Mouse (Mus musculus) gonadal fat pad, adult 2 months (tissue): ENCODE measurements around the gene Slc9a3r2. TPM values are rescaled to one million over a fixed set of nuclear protein-coding genes. Genes with fewer than 3 reads are reported as not detected.
"Not testable (repeated sequence)": the region's sequence is repeated elsewhere in the genome, so short reads cannot be mapped to it uniquely, and the experiment has no call there.

Experiments
- DNase-seq: peaks from one replicate; pipeline ENCODE4 v3.0.0-alpha.2; 2012; ENCODE audit warnings: low read depth
- polyA plus RNA-seq: library from polyadenylated mRNA; depleted of rRNA; stranded (reverse); fragments of >200 nt; gene quantifications from 2 replicates; pipeline ENCODE4 v1.2.3, GENCODE M21; 2012

Slc9a3r2 gene
- polyA plus RNA-seq, 1 experiment = 83.0 TPM

- DNase-seq = not testable (repeated sequence)
Observed at GRCm38 (mm10) chr17:24667011-24667410, 16.9 kb upstream of the Slc9a3r2 start.

GRCm38 (mm10) chr17:24658017-24658758 lies 8.1 kb upstream of the Slc9a3r2 start, which contains the start of gene Npw:
TSS of gene Npw (minus strand) at chr17:24658457.
- no peak for DNase-seq

- no peak for DNase-seq
Observed at GRCm38 (mm10) chr17:24654969-24655368, 4.8 kb upstream of the Slc9a3r2 start.

DNA sequence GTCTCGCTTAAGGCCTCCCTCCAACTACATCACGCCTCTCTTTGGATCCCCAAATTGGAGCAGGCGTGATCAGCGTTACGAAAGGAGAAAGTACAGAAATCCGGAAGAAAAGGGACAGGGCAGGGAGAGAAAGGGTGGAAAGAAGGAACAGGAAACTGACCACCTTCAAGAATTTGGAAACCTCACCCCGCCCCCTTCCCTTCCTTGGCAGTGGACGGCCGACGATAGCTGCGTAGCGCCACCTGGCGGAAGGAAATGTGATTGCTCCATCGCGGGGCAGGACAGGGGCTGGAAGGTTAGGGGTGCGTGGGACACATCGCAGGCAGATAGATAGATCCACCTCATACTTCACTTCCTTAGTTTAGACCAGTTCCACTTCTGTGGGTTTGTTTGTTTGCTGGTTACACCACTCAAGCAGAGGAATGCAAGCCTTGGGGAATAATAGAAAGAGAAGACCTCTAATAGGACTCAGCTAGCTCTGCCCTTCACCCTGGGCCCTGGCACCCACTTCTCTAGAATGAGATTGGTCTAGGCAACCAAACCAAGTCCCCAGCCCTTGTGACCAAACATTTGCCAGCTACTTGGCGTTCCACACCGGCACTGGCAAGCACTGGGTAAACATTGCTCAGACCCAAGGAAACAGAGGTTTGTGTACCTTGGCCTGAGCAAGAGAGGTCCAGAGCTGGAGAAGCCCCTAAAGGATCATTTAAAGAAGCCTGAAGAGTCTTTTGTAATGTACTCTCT lies 4.0 kb upstream of the Slc9a3r2 start:
- no peak for DNase-seq

- DNase-seq = no peak
Observed at GRCm38 (mm10) chr17:24651835-24652234, 1.7 kb upstream of the Slc9a3r2 start.

DNA sequence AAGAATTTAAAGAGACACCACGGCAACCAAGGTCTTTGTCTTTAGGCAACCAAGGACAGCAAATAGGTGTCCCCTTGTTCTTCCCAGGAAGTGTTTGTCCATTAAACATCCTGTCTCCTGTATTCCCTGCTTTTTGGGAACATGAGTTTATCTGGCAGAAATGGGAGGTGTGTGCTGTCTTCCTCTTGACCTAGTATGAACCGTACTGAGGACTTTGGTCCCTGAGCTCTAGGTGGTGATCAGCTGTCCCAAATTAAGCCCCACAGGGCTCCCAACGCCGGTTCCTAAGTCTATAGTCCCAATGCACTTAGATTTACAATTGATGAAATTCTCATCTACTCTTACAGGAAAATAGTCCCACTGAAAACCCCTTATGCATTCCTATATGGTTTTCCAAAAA lies 639 bp upstream of the Slc9a3r2 start:
- DNase-seq = no peak

- DNase-seq = no peak
Observed at GRCm38 (mm10) chr17:24649581-24650069, 502 bp downstream of the Slc9a3r2 start.

DNA sequence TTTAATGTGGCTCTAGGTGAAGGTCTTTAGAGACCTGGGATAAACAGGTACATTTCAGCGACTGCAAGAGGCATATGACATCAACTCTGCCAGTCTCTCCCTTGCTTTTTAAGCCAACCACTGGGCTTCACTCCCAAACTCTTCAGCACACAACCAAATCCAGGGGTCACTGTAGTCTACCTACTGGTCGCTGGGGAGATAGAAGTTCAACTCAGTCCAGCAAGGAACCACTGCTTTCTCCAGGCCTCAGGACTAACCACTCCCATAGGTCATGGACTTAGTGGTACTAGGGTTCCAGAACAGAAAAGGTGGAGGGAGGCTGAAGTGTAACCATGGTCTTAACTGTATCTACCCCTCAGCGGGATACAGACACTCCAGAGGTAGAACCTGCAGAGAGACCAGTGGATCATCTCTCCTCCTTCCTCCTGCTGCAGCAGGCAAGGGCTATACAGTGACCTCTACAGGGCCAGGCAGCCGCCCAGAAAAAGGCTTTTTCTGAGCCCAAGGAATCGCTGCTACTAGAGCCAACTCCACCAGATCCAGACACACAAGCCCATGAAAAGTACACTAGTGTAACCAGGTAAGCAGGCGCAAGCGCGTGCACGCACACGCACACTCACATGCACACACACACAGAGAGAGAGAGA lies 1.3 kb downstream of the Slc9a3r2 start:
- no peak for DNase-seq

GRCm38 (mm10) chr17:24647493-24647892 lies 2.6 kb downstream of the Slc9a3r2 start:
- no peak for DNase-seq

DNA sequence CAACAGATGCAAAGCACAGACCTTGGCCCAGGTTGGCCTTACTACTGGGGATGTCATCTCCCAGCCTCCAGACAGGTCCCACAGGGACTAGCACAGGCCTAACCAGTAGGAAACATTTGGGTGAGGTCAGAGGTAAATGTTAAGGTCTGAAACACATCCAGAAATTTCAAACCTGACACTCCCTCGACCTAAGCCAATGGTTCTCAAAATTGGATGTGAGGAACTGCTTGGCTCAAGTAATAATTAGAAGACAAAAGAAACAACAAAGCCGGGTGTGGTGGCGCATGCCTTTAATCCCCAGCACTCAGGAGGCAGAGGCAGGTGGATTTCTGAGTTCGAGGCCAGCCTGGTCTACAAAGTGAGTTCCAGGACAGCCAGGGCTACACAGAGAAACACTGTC lies 3.7 kb downstream of the Slc9a3r2 start:
- no peak for DNase-seq

DNA sequence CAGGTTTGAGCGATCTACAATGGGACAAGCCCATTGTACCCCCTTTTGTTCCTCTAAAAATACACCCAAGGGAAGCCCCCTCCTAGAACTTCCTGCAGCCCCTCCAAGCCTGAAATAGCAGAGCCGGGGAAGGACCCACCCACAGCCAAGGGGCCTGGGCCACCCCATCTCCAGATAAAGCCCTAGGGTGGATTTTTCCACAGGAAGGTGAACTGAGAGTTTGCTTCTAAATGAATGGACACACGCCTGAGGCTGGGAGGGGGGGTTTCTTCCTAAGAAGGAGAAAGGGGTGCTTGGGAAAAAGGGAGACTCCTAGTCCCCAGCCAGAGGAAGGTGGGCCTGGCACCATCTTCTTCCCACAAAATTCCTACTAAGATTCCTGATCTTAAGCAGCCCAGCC lies 4.2 kb downstream of the Slc9a3r2 start:
- no peak for DNase-seq

GRCm38 (mm10) chr17:24644875-24645721 lies 5.0 kb downstream of the Slc9a3r2 start:
- no peak for DNase-seq

- no peak for DNase-seq
Observed at GRCm38 (mm10) chr17:24644030-24644715, 6.0 kb downstream of the Slc9a3r2 start.

- DNase-seq = no peak
Observed at GRCm38 (mm10) chr17:24642791-24643343, 7.3 kb downstream of the Slc9a3r2 start.

GRCm38 (mm10) chr17:24641944-24642343 lies 8.2 kb downstream of the Slc9a3r2 start:
- no peak for DNase-seq

DNA sequence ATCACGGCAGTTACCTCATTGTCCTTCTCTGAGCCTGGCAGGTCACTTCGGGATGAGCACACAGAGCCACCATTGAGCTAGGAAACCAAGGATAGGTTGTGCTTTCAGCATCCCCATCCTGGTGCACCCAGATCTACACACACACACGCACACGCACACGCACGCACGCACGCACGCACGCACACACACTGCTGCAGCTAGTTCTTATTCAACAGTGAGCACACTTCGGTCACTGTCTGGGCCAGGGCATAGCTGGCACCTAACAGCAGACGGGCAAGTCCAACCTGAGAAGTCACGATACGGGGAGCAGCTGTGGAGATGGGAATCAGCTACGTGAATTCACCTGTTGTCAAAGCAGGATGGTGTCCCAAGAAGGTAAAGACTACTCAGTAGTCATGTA lies 9.5 kb downstream of the Slc9a3r2 start:
- no peak for DNase-seq

- DNase-seq = no peak
Observed at GRCm38 (mm10) chr17:24640119-24640518, 10.0 kb downstream of the Slc9a3r2 start.

DNA sequence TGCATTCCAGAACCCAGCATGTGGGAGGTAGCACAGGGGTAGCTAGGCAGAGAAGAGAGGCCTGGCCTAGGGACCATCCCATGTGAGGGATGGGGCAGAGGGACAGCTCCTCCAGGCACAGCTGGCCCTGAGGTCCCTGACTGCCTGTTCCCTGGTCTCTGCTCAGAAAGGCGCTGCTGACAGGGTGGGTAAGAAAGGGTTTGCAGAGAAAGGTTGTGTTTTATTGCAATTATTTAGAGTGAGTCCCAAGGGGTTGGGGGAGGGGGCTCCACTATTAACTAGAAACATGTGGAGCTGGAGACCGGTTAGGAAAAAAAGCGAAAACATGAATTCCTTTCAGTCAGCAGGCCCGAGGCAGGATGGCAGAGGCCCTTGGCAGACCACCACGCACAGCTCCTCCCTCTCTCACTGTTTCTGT lies 10.5 kb downstream of the Slc9a3r2 start:
- DNase-seq = no peak

DNA sequence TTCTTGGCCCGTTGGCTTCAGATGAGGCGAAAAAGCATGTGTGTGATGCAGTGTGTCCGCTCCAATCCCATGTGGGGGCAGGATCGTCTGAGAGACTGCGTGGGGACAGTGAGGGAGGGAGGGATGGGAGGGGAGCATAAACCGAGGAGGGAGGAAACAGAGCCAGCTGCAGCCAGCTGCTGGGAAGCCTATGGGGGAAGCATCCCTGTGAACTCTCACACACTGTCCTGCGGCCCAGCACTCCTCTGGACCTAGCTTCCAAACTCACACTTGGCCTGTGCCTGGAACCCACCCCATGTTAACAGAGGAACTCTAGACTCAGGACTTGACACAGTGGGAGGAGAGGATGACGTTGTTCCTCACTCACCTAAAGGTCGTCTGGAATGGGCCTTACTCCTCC lies 11.3 kb downstream of the Slc9a3r2 start:
- DNase-seq = no peak

DNA sequence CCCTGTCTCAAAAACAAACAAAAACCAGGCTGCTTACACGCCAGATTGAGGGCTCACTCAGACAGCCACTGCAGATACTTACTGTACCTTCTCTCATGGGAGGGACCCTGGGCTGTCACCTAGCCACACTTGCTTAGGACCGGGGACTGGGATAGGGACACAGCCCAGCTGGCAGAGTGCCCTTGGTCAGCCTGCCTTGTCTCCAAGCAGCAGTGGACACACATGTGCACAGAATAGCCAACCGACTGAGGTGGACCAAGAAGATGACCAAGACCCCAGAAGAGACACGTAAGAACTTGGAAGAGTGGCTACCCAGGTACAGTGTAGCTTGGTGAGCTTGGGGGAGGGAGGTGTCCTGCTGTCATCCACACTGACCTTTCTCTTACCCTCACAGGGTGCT lies 11.9 kb downstream of the Slc9a3r2 start:
- DNase-seq = no peak
